Comparison of ENCODE assay signal across 28 mouse cellular contexts in genomic region chr12:65425440-65425839, GRCm38 (mm10).
"Had no signal": no experiment of that assay in that cellular context is flagged by ENCODE, and none has a peak within 500 bp of the region (broad histone marks: within the 10 kb centered on the region; RNA-seq: fewer than 3 reads in every experiment).

No protein-coding gene starts in this region.

- H3K4me3 ChIP-seq: left cerebral cortex, adult 2 months; limb, embryonic 10.5 days; limb, embryonic 12.5 days; limb, embryonic 13.5 days; limb, embryonic 15.5 days; liver, embryonic 12.5 days; liver, embryonic 13.5 days; liver, embryonic 15.5 days; lung, embryonic 15.5 days; megakaryocyte, embryonic 14.5 days; midbrain, embryonic 10.5 days; midbrain, embryonic 12.5 days; midbrain, embryonic 13.5 days; midbrain, embryonic 15.5 days; myocyte had no signal

- H3K9me3 ChIP-seq: limb, embryonic 10.5 days; limb, embryonic 12.5 days; limb, embryonic 13.5 days; limb, embryonic 15.5 days; liver, embryonic 12.5 days; liver, embryonic 13.5 days; liver, embryonic 15.5 days; lung, embryonic 15.5 days; midbrain, embryonic 10.5 days; midbrain, embryonic 12.5 days; midbrain, embryonic 13.5 days; midbrain, embryonic 15.5 days had no signal

- DNase-seq: left cerebral cortex, postnatal 4 days; liver; liver, embryonic 13.5 days; liver, postnatal 0 days; lung, adult 18-20 months; lung, adult 2 months; lung, embryonic 14.5 days; lung, postnatal 10 days; lung, postnatal 14 days; lung, postnatal 36 days; lung, postnatal 4 days; midbrain, embryonic 14.5 days had no signal

- H3K4me1 ChIP-seq: limb, embryonic 15.5 days; liver, embryonic 12.5 days; liver, embryonic 13.5 days; liver, embryonic 15.5 days; lung, embryonic 15.5 days; megakaryocyte, embryonic 14.5 days; midbrain, embryonic 10.5 days; midbrain, embryonic 12.5 days; midbrain, embryonic 13.5 days; midbrain, embryonic 15.5 days had no signal

- H3K36me3 ChIP-seq: limb, embryonic 10.5 days; limb, embryonic 12.5 days; limb, embryonic 13.5 days; limb, embryonic 15.5 days; liver, embryonic 12.5 days; liver, embryonic 13.5 days; liver, embryonic 15.5 days; lung, embryonic 15.5 days; midbrain, embryonic 10.5 days; midbrain, embryonic 12.5 days; midbrain, embryonic 13.5 days; midbrain, embryonic 15.5 days had no signal

- H3K9ac ChIP-seq: limb, embryonic 12.5 days; limb, embryonic 13.5 days; limb, embryonic 15.5 days; liver, embryonic 12.5 days; liver, embryonic 13.5 days; liver, embryonic 14.5 days; liver, embryonic 15.5 days; liver, postnatal 0 days; lung, embryonic 14.5 days; lung, embryonic 15.5 days; midbrain, embryonic 12.5 days; midbrain, embryonic 13.5 days; midbrain, embryonic 15.5 days had no signal

- H3K27ac ChIP-seq: left cerebral cortex, adult 2 months; limb, embryonic 10.5 days; limb, embryonic 12.5 days; limb, embryonic 13.5 days; limb, embryonic 15.5 days; liver, embryonic 12.5 days; liver, embryonic 13.5 days; liver, embryonic 14.5 days; liver, embryonic 15.5 days; lung, embryonic 15.5 days; macrophage; midbrain, embryonic 10.5 days; midbrain, embryonic 12.5 days; midbrain, embryonic 13.5 days; midbrain, embryonic 15.5 days had no signal

- H3K27me3 ChIP-seq: limb, embryonic 12.5 days; limb, embryonic 13.5 days; limb, embryonic 15.5 days; liver, embryonic 12.5 days; liver, embryonic 13.5 days; liver, embryonic 15.5 days; lung, embryonic 15.5 days; megakaryocyte, embryonic 14.5 days; midbrain, embryonic 12.5 days; midbrain, embryonic 13.5 days; midbrain, embryonic 15.5 days had no signal
